12 mouse cellular contexts compared by ENCODE assay signal in the genomic region with DNA sequence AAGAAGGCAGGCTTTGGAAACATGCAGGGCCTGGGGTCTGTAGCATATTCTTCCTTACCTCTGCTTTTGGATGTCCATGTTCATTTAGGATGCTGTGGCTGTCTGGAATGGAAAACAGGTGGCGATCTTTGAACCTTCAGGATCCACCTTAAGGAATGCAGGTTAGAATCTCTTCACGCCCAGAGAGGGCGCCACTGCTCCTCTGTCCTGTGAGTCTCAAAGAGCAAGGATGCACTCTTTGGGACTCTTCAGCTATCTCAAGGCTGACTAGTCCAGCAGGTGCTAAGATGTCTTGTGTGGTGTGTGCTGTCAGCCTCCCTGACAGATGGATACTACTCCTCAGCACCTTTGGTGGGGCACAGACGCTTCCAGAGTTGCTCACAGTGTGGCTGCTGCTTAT. TPM values are rescaled to one million over a fixed set of nuclear protein-coding genes. Genes with fewer than 3 reads are reported as not detected.
DNase-seq lines count a peak whose midpoint lies in the region; ATAC-seq and TF ChIP-seq lines count a peak whose summit lies in the region.
"Had no signal": no experiment of that assay in that cellular context is flagged by ENCODE, and none has a peak within 500 bp of the region (broad histone marks: within the 10 kb centered on the region; RNA-seq: fewer than 3 reads in every experiment).

No protein-coding gene starts in this region.

- peaks cover 23% of the 10 kb centered on the region for H3K36me3 ChIP-seq in hindbrain, postnatal 0 days (ENCODE audit: insufficient read depth, low read length)
- H3K36me3 ChIP-seq in hindbrain, embryonic 11.5 days (ENCODE audit: control insufficient read depth, insufficient read depth, low read length), result no peaks in the 10 kb centered on the region

- DNase-seq in hindbrain, postnatal 0 days (ENCODE audit: low spot score), result peak; percentile 39
- DNase-seq in hindbrain, embryonic 11.5 days (ENCODE audit: low spot score), result no peak
- DNase-seq in spleen, postnatal 36 days (ENCODE audit: low spot score in 2 of 2), result peak; percentile 18 to 21
- DNase-seq in spleen, adult 12 weeks (ENCODE audit: low spot score), result no peak
- peak; percentile 3 for DNase-seq in c-Kit-positive CD71-positive TER-119-positive erythroid progenitor cells, embryonic 14.5 days (ENCODE audit: low spot score)
- no peak for DNase-seq in testis, postnatal 14 days (ENCODE audit: low spot score)
- DNase-seq in frontal cortex, postnatal 25 days (ENCODE audit: low spot score in 2 of 2), result no peak
- DNase-seq: adrenal gland, postnatal 25 days had no signal

- no peaks in the 10 kb centered on the region for H3K27me3 ChIP-seq in hindbrain, postnatal 0 days (ENCODE audit: insufficient read depth, low read length)
- H3K27me3 ChIP-seq in hindbrain, embryonic 11.5 days (ENCODE audit: control insufficient read depth, insufficient read depth, low read length), result no peaks in the 10 kb centered on the region
- H3K27me3 ChIP-seq: hindbrain, embryonic 15.5 days; limb, embryonic 12.5 days had no signal

- H3K9me3 ChIP-seq in hindbrain, postnatal 0 days (ENCODE audit: low read length), result no peaks in the 10 kb centered on the region
- H3K9me3 ChIP-seq in hindbrain, embryonic 11.5 days (ENCODE audit: control insufficient read depth, low read length), result no peaks in the 10 kb centered on the region
- H3K9me3 ChIP-seq: hindbrain, embryonic 15.5 days; limb, embryonic 12.5 days had no signal

- no peak overlapping the region for H3K9ac ChIP-seq in hindbrain, postnatal 0 days (replicated peaks; ENCODE audit: low read length)
- H3K9ac ChIP-seq in hindbrain, embryonic 11.5 days (ENCODE audit: low read depth, low read length), result no peak overlapping the region
- H3K9ac ChIP-seq: hindbrain, embryonic 15.5 days; limb, embryonic 12.5 days had no signal

- no peak for ATAC-seq in hindbrain, postnatal 0 days
- no peak for ATAC-seq in hindbrain, embryonic 11.5 days (ENCODE audit: low FRiP score)
- ATAC-seq: forebrain, embryonic 16.5 days had no signal

- TF ChIP-seq CTCF in hindbrain, postnatal 0 days (IDR thresholded peaks at IDR 0.05; ENCODE audit: low read depth), result peak; percentile 59

- no peak overlapping the region for H3K4me3 ChIP-seq in hindbrain, postnatal 0 days (ENCODE audit: low read length)
- H3K4me3 ChIP-seq in hindbrain, embryonic 11.5 days (ENCODE audit: low read depth, low read length), result no peak overlapping the region
- H3K4me3 ChIP-seq: hindbrain, embryonic 15.5 days; limb, embryonic 12.5 days; myocyte had no signal

- no peak overlapping the region for H3K27ac ChIP-seq in hindbrain, postnatal 0 days
- no peak overlapping the region for H3K27ac ChIP-seq in hindbrain, embryonic 11.5 days (ENCODE audit: low read depth, low read length)
- H3K27ac ChIP-seq: hindbrain, embryonic 15.5 days; limb, embryonic 12.5 days had no signal

- 58% methylated on average over 4 of the region's 4 CpGs for WGBS in hindbrain, postnatal 0 days
- WGBS in hindbrain, embryonic 11.5 days, result 68% methylated on average over 4 of the region's 4 CpGs

- H3K4me1 ChIP-seq in hindbrain, postnatal 0 days (ENCODE audit: insufficient read depth, low read length), result no peaks in the 10 kb centered on the region
- H3K4me1 ChIP-seq in hindbrain, embryonic 11.5 days (replicated peaks; ENCODE audit: control insufficient read depth, insufficient read depth, low read length), result no peaks in the 10 kb centered on the region
- H3K4me1 ChIP-seq: hindbrain, embryonic 15.5 days; limb, embryonic 12.5 days had no signal

- H3K4me2 ChIP-seq in hindbrain, postnatal 0 days (ENCODE audit: low read depth, low read length), result no peak overlapping the region
- H3K4me2 ChIP-seq in hindbrain, embryonic 11.5 days (replicated peaks; ENCODE audit: low read depth, low read length), result no peak overlapping the region
- H3K4me2 ChIP-seq: hindbrain, embryonic 15.5 days; limb, embryonic 12.5 days had no signal

RNA-seq across cellular contexts. Expression of gene Ift140, which starts 20.3 kb away (rescaled TPM):
- total RNA-seq in hindbrain, postnatal 0 days (2014; rRNA removed), result 27.0 and 37.3 TPM in 2 replicates
- polyA plus RNA-seq in hindbrain, postnatal 0 days (2015; fragmentation: Nextera tagmentation; extraction: Ambion mirVana), result 13.1 and 13.4 TPM in 2 replicates
- 15.9 and 17.5 TPM in 2 replicates for polyA plus RNA-seq in hindbrain, embryonic 11.5 days (2014; fragmentation: Nextera tagmentation; extraction: Ambion mirVana)

RNA-seq across cellular contexts. Expression of gene Cramp1l, which starts 20.6 kb away (rescaled TPM):
- total RNA-seq in hindbrain, postnatal 0 days (2014; rRNA removed), result 24.4 and 26.7 TPM in 2 replicates
- polyA plus RNA-seq in hindbrain, postnatal 0 days (2015; fragmentation: Nextera tagmentation; extraction: Ambion mirVana), result 3.7 TPM in 2 replicates
- 11.2 and 15.1 TPM in 2 replicates for polyA plus RNA-seq in hindbrain, embryonic 11.5 days (2014; fragmentation: Nextera tagmentation; extraction: Ambion mirVana)

RNA-seq across cellular contexts. Expression of gene Tmem204, which starts 47.2 kb away (rescaled TPM):
- total RNA-seq in hindbrain, postnatal 0 days (2014; rRNA removed), result 15.4 and 21.5 TPM in 2 replicates
- polyA plus RNA-seq in hindbrain, postnatal 0 days (2015; fragmentation: Nextera tagmentation; extraction: Ambion mirVana), result 11.5 and 11.7 TPM in 2 replicates
- polyA plus RNA-seq in hindbrain, embryonic 11.5 days (2014; fragmentation: Nextera tagmentation; extraction: Ambion mirVana), result 9.3 and 10.7 TPM in 2 replicates

Comparison
In these comparisons a context has a peak if more than half of its experiments do, and no peak if none do; other contexts are left out.
1. DNase-seq: peak in hindbrain, postnatal 0 days (single experiment), spleen, postnatal 36 days (2 of 2) and c-Kit-positive CD71-positive TER-119-positive erythroid progenitor cells, embryonic 14.5 days (single experiment); none in hindbrain, embryonic 11.5 days (single experiment), spleen, adult 12 weeks (single experiment), testis, postnatal 14 days (single experiment) and frontal cortex, postnatal 25 days (0 of 2).